Mouse (Mus musculus) CH12.LX (cell line): ENCODE results near the gene Sufu. TPM values are rescaled to one million over a fixed set of nuclear protein-coding genes. Genes with fewer than 3 reads are reported as not detected.

Source experiments
- DNase-seq: peaks from one replicate; pipeline ENCODE4 v3.0.0-alpha.2; 2013; ENCODE audit errors: extremely low read depth
- H3K27ac ChIP-seq: 2 replicates; pipeline ENCODE4 v1.5.1; 2012; ENCODE audit warnings: low read depth, mild to moderate bottlenecking, control low read depth, moderate library complexity; ENCODE audit not compliant: insufficient read depth
- H3K27me3 ChIP-seq: replicated peaks from 2 replicates; pipeline ENCODE3; 2012; ENCODE audit warnings: inconsistent platforms
- H3K36me3 ChIP-seq, 2 experiments: replicated peaks in 1 of 2; 2 replicates each; pipeline versions ENCODE3 to v1.6.1; 2012; ENCODE audit warnings: inconsistent platforms in 1 of 2, low read length in 1 of 2, mild to moderate bottlenecking in 1 of 2, mixed read lengths in 1 of 2, moderate library complexity in 1 of 2; ENCODE audit not compliant: control insufficient read depth in 1 of 2, insufficient read depth in 1 of 2
- H3K4me1 ChIP-seq, 2 experiments: 2 replicates each; pipeline ENCODE4 v1.6.1; 2012; ENCODE audit warnings: inconsistent platforms in 1 of 2, moderate library complexity in 1 of 2; ENCODE audit not compliant: insufficient read depth in 2 of 2, control insufficient read depth in 1 of 2
- H3K4me2 ChIP-seq: 2 replicates; pipeline ENCODE4 v1.6.1; 2012; ENCODE audit warnings: low read depth, mild to moderate bottlenecking, control low read depth; ENCODE audit not compliant: poor library complexity, insufficient read depth, severe bottlenecking
- H3K4me3 ChIP-seq, 3 experiments: fragments of 150-350 bp in 1 of 3; sonication (generic) in 1 of 3; replicated peaks in 1 of 3; 2 replicates each; pipeline versions ENCODE3 to v1.5.1; 2011 to 2012; ENCODE audit warnings: low read depth in 2 of 3, low read length in 2 of 3, mild to moderate bottlenecking in 2 of 3, moderate library complexity in 2 of 3, control low read depth in 1 of 3, improper control_type of control experiment in 1 of 3, inconsistent platforms in 1 of 3, mixed read lengths in 1 of 3; ENCODE audit not compliant: poor library complexity in 1 of 3
- H3K79me2 ChIP-seq: replicated peaks from 2 replicates; pipeline ENCODE4 v1.6.1; 2012; ENCODE audit warnings: mild to moderate bottlenecking, moderate library complexity; ENCODE audit not compliant: control insufficient read depth, poor library complexity, insufficient read depth, severe bottlenecking; ENCODE audit errors: extremely low read depth
- H3K9ac ChIP-seq: 2 replicates; pipeline ENCODE4 v1.6.1; 2012; ENCODE audit warnings: low read depth, mild to moderate bottlenecking, control low read depth, moderate library complexity; ENCODE audit not compliant: insufficient read depth
- H3K9me3 ChIP-seq: replicated peaks from 2 replicates; pipeline ENCODE3; 2012; ENCODE audit warnings: low read length, inconsistent platforms, mixed read lengths
- CHD1 ChIP-seq: IDR thresholded peaks from 2 replicates; pipeline ENCODE4 v1.6.1; 2012; ENCODE audit warnings: low read depth, low read length, improper control_type of control experiment, inconsistent platforms
- CHD2 ChIP-seq: IDR thresholded peaks from 2 replicates; pipeline ENCODE4 v1.6.1; 2011; ENCODE audit warnings: low read length, improper control_type of control experiment
- E2F4 ChIP-seq: IDR thresholded peaks from 2 replicates; pipeline ENCODE4 v1.6.1; 2011; ENCODE audit warnings: low read depth, low read length, improper control_type of control experiment; ENCODE audit not compliant: insufficient replicate concordance
- EP300 ChIP-seq: IDR thresholded peaks from 2 replicates; pipeline ENCODE4 v1.6.1; 2011; ENCODE audit warnings: low read length, improper control_type of control experiment
- ETS1 ChIP-seq: conservative IDR thresholded peaks from 2 replicates; pipeline ENCODE4 v1.6.1; 2012; ENCODE audit warnings: low read depth, mild to moderate bottlenecking, inconsistent platforms, low read length, improper control_type of control experiment, moderate library complexity
- IRF4 ChIP-seq: IDR thresholded peaks from 2 replicates; pipeline ENCODE4 v1.6.1; 2014; ENCODE audit warnings: low read depth, mild to moderate bottlenecking, inconsistent platforms, low read length, improper control_type of control experiment
- JUND ChIP-seq: conservative IDR thresholded peaks from 2 replicates; pipeline ENCODE4 v1.6.1; 2011; ENCODE audit warnings: low read depth, low read length, improper control_type of control experiment
- MAFK ChIP-seq: IDR thresholded peaks from 2 replicates; pipeline ENCODE4 v1.6.1; 2011; ENCODE audit warnings: low read length, improper control_type of control experiment; ENCODE audit not compliant: insufficient replicate concordance
- MAX ChIP-seq: IDR thresholded peaks from 2 replicates; pipeline ENCODE4 v1.6.1; 2011; ENCODE audit warnings: low read length, improper control_type of control experiment
- NELFE ChIP-seq: IDR thresholded peaks from 2 replicates; pipeline ENCODE4 v1.6.1; 2011; ENCODE audit warnings: low read depth, low read length, improper control_type of control experiment
- RCOR1 ChIP-seq: conservative IDR thresholded peaks from 2 replicates; pipeline ENCODE4 v1.6.1; 2012; ENCODE audit warnings: low read depth, mild to moderate bottlenecking, inconsistent platforms, low read length, improper control_type of control experiment
- SIN3A ChIP-seq: IDR thresholded peaks from 2 replicates; pipeline ENCODE4 v1.6.1; 2012; ENCODE audit warnings: low read length, improper control_type of control experiment, inconsistent platforms
- SMC3 ChIP-seq: IDR thresholded peaks from 2 replicates; pipeline ENCODE4 v1.6.1; 2011; ENCODE audit warnings: low read depth, low read length, improper control_type of control experiment
- TBP ChIP-seq: conservative IDR thresholded peaks from 2 replicates; pipeline ENCODE4 v1.6.1; 2011; ENCODE audit warnings: low read depth, low read length, improper control_type of control experiment
- TCF12 ChIP-seq: IDR thresholded peaks from 2 replicates; pipeline ENCODE4 v1.6.1; 2014; ENCODE audit warnings: low read depth, mild to moderate bottlenecking, inconsistent platforms, low read length, improper control_type of control experiment
- USF1 ChIP-seq: IDR thresholded peaks from 2 replicates; pipeline ENCODE4 v1.6.1; 2014; ENCODE audit warnings: low read depth, mild to moderate bottlenecking, inconsistent platforms, low read length, improper control_type of control experiment
- ZMIZ1 ChIP-seq: IDR thresholded peaks from 2 replicates; pipeline ENCODE4 v1.6.1; 2012; ENCODE audit warnings: low read depth, mild to moderate bottlenecking, inconsistent platforms, low read length, improper control_type of control experiment
- dilution Hi-C: fragments of 300-500 bp; cut with MboI; formaldehyde crosslinking; loops from 2 replicates; pipeline ENCODE4 v1.14.3; 2020; ENCODE audit warnings: low sequenced_read_pairs; ENCODE audit not compliant: extremely low pct_unique_long_range_greater_than_20kb, extremely low pct_ligation_motif_present
- in situ Hi-C: fragments of 300-500 bp; cut with MboI; formaldehyde crosslinking; loops from 3 replicates; pipeline ENCODE4 v1.14.3; 2019; ENCODE audit warnings: low sequenced_read_pairs, low pct_ligation_motif_present, low pct_unique_long_range_greater_than_20kb, mixed read lengths
- polyA plus RNA-seq: library from polyadenylated mRNA; unstranded; fragments of >175 nt; gene quantifications from 2 replicates; pipeline ENCODE4 v1.2.1, GENCODE M21; 2012; ENCODE audit warnings: low read depth; ENCODE audit not compliant: insufficient read length
- total RNA-seq, 2 experiments: library from RNA; depleted of rRNA; stranded (reverse); fragments of 300-350 nt in 1 of 2; fragments of >200 nt in 1 of 2; gene quantifications; 2 replicates each; pipeline ENCODE4 v1.2.3; 2012 to 2014

Sufu gene
- total and polyA plus RNA-seq, 3 experiments, result 3.6 to 22.6 (median 9.8) TPM

- in situ Hi-C loops, result no loop called here
- Histone ChIP-seq H3K27me3 (no peaks in the 10 kb centered on the region), H3K79me2 (0 out of 2 replicates have a peak, but pooled peaks cover 3% of the 10 kb centered on the region), H3K4me2 (no peak overlapping the region), H3K4me3 (no peak overlapping the region), H3K4me1 (peaks cover 0 to 9% of the 10 kb centered on the region in 2 experiments; a peak in 2 of 4 replicates), H3K27ac (no peak overlapping the region), H3K36me3 (peaks cover 28 to 81% of the 10 kb centered on the region in 2 experiments), H3K9ac (no peak overlapping the region), H3K9me3 (no peaks in the 10 kb centered on the region)
- no peak for TF ChIP-seq CHD1
- TF ChIP-seq TBP, result no peak
- no peak for TF ChIP-seq MAX
- no peak for TF ChIP-seq NELFE
- no peak for TF ChIP-seq SMC3
- no peak for TF ChIP-seq CHD2
- TF ChIP-seq USF1, result no peak
- TF ChIP-seq MAFK, result no peak
- no peak for TF ChIP-seq TCF12
- TF ChIP-seq E2F4, result no peak
- no peak for TF ChIP-seq IRF4
- no peak for TF ChIP-seq RCOR1
- TF ChIP-seq JUND, result no peak
- no peak for TF ChIP-seq ETS1
- TF ChIP-seq SIN3A, result no peak
- TF ChIP-seq EP300, result no peak
- no peak for TF ChIP-seq ZMIZ1
- no peak for DNase-seq
- dilution Hi-C loops, result no loop called here
These were observed 7.3 kb downstream of the Sufu start for GRCm38 (mm10) chr19:46404030-46404429.

- no peak overlapping the region for H3K4me3 ChIP-seq
- no peak overlapping the region for H3K9ac ChIP-seq
- no peak for DNase-seq
- H3K79me2 ChIP-seq, result no peaks in the 10 kb centered on the region
- in situ Hi-C loops (no loop called here), dilution Hi-C loops (no loop called here)
- H3K4me2 ChIP-seq, result no peak overlapping the region
- no peak for TF ChIP-seq SIN3A
- TF ChIP-seq ETS1, result no peak
- H3K36me3 ChIP-seq, result peaks cover 21 to 84% of the 10 kb centered on the region in 2 experiments
- no peak overlapping the region for H3K27ac ChIP-seq
- H3K9me3 ChIP-seq, result no peaks in the 10 kb centered on the region
- H3K4me1 ChIP-seq, result peaks cover 0 to 6% of the 10 kb centered on the region in 2 experiments; a peak in 2 of 4 replicates
- no peaks in the 10 kb centered on the region for H3K27me3 ChIP-seq
These were observed 10.1 kb downstream of the Sufu start for GRCm38 (mm10) chr19:46406592-46407386.
